Mouse (Mus musculus): ENCODE measurements at regions not wholly inside any gene's neighbourhood (a gene's known extent, or its start where the extent isn't known, plus 50 kb on each side); places are given as distances from the start of the nearest gene placed in this dataset.
A peak's percentile ranks its signal among the peaks of the same experiment; 100 is the strongest.

DNA sequence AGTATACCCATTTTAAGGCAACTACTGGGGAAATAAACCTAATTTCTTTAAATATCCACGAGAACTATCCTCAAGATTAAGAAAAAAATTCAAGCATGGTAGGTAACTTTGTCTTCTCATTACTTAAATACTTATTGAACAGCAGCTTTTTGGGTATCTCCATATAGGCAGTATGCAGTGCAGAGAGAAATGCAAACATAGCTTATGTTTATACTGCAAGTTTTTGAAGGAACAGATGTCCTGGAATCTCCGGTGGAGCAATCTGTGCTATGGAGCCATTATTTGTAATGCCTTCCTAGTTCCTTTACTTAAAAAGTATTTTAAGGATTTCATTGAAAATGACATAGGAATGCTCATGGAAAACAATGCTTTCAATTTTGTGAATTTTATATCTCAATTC is 91.7 kb upstream of the Adgrb3 start:
- DNase-seq (ENCODE audit: low spot score in 2 of 2), result peak in 1 of 2 experiments; percentile 1

DNA sequence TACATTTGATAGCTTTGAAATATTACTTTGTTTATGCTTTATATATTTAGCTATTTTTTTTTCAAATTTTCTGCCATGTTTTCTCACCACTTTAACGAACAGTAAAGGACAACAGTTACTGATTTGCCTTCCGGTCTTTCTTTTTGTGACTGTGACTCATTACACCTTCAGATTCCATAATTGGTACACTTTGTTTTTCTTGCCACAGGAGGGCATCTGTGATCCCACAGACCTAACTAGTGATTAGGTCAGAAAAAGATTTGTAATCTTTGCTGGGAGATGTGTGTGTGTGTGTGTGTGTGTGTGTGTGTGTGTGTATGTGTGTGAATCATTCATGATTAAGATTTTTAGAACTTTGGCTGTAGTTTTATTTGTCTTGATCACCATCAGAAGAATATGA is 64.7 kb upstream of the Adgrb3 start:
- DNase-seq (ENCODE audit: low spot score in 2 of 2), result no peak

DNA sequence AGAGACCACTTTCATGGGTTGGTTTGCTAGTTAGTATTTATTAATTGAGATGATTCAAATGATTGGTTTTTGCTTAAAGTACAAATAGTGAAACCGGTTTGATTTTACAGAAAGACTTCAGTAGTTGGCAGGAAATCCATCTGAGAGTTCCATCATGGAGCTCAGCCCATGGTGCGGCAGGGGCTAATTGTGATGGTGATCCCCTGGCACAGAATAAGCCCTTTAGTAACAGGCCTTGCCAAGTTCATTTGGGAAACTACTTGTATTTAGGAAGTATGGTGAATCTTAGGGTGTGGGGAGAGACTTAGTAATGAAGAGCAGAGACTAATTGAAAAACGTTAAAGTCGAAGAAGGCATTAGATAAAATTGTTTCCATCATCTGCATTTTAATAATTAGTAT is 63.5 kb upstream of the Adgrb3 start:
- peak in 1 of 2 experiments; percentile 49 for DNase-seq (ENCODE audit: low spot score in 2 of 2)

DNA sequence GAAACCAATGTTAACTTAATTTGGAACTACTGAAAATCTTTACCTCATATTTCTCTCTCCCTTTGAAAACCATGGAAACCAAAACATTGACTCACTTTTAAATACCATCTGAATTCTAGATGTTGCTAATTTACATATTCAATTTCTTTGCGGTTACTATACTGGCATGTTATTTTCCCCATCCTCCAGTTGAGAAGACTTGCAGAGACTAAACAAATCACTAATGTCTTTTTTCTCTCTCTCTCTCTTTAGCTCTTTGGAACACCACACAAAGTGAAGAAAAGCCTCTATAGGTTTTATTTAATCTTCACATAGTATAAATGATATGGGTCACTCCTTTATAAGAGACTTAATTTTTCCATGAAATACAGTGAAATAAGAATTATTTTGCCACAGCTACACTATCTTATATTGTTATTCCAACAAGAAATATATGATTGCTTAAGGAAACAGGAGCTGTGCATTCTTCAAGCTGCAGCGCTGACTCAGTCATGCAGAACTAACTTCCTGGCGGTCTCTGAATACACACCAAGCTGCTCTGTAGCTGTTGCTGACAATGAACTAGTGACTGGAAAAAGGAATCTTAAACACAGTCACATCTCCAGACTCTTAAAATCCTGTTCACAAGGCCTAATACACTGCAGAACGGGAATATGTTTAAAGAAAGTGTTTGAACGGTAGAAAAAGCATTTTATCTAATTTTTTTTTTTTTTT is 62.7 kb upstream of the Adgrb3 start:
- DNase-seq (ENCODE audit: low spot score in 2 of 2), result peak in 1 of 2 experiments; percentile 23

DNA sequence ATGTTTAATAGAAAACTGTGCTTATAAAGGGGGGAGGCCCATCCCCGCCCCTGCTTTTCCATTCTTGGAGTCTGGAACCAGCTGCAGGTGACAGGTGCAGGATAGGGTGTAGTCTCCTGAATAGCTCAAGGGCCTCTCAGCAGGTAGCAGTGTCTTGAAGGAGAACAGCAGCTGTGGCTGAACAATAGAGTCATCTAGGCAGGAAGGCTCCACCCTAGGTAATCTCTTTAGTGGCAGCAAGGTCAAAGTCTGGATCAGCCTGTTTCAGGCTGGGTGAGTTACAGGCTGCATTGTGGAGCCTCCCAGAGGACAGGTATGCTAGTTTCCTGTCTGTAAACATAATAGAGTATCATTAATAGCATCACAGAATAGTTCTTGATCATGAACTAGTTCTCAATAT is 58.5 kb upstream of the Adgrb3 start:
- DNase-seq (ENCODE audit: low spot score in 2 of 2), result no peak

DNA sequence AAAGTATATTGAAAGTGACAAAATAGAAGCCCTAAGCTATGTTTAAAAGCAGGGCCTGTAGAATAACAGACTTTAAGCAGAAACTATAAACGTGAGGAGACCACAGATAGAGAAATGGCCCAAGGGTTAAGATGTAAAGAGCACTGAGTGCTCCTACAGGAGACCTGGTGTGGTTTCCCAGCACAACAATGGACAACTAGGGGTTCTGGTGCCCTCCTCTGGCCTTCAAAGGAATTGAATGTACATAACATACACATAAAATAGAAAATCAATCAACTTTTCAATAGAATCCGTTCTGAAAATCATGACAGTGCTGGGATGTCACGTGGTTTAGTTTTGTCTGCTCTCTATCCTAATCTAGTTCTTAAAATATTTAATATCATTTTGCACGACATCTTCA is 55.5 kb upstream of the Adgrb3 start:
- no peak for DNase-seq (ENCODE audit: low spot score in 2 of 2)

All from layer of hippocampus, postnatal 14 days (tissue).